Mouse (Mus musculus) kidney, postnatal 0 days (tissue): ENCODE results near the gene H2al1j. TPM values are rescaled to one million over a fixed set of nuclear protein-coding genes. Genes with fewer than 3 reads are reported as not detected.
"Not testable (repeated sequence)": the region's sequence is repeated elsewhere in the genome, so short reads cannot be mapped to it uniquely, and the experiment has no call there.

Experiments used
- ATAC-seq: fragments of 200-750 bp; cut with Nextera tagmentation; replicated peaks from 2 replicates; pipeline ENCODE4 v1.8.0; 2017; ENCODE audit warnings: low read depth, moderate number of reproducible peaks, moderate TSS enrichment, moderate library complexity; ENCODE audit not compliant: low FRiP score
- DNase-seq: peaks from one replicate; pipeline ENCODE4 v3.0.0-alpha.2; 2016; ENCODE audit warnings: low spot score
- H3K27ac ChIP-seq: fragments of 300-500 bp; sonication (generic); 2 replicates; pipeline ENCODE4 v1.5.1; 2014; ENCODE audit warnings: mild to moderate bottlenecking
- H3K27me3 ChIP-seq: fragments of 300-500 bp; sonication (generic); 2 replicates; pipeline ENCODE4 v1.6.1; 2014; ENCODE audit warnings: low read length, mixed read lengths; ENCODE audit not compliant: insufficient read depth
- H3K36me3 ChIP-seq: fragments of 300-500 bp; sonication (generic); 2 replicates; pipeline ENCODE4 v1.6.1; 2014; ENCODE audit warnings: low read length, mixed read lengths; ENCODE audit not compliant: insufficient read depth
- H3K4me1 ChIP-seq: fragments of 300-500 bp; sonication (generic); replicated peaks from 2 replicates; pipeline ENCODE4 v1.6.1; 2014; ENCODE audit warnings: antibody characterized with exemption, low read length, mixed read lengths; ENCODE audit not compliant: insufficient read depth
- H3K4me2 ChIP-seq: fragments of 300-500 bp; sonication (generic); 2 replicates; pipeline ENCODE4 v1.6.1; 2014; ENCODE audit warnings: mild to moderate bottlenecking, low read length, moderate library complexity, mixed read lengths
- H3K4me3 ChIP-seq: fragments of 300-500 bp; sonication (generic); replicated peaks from 2 replicates; pipeline ENCODE4 v1.5.1; 2014; ENCODE audit warnings: low read depth, low read length
- H3K9ac ChIP-seq: fragments of 300-500 bp; sonication (generic); 2 replicates; pipeline ENCODE4 v1.6.1; 2014; ENCODE audit warnings: low read depth, low read length
- H3K9me3 ChIP-seq: fragments of 300-500 bp; sonication (generic); replicated peaks from 2 replicates; pipeline ENCODE4 v1.6.1; 2016; ENCODE audit warnings: low read length, inconsistent platforms, mixed read lengths
- CTCF ChIP-seq: IDR thresholded peaks from 2 replicates; pipeline ENCODE4 v1.5.1; 2016; ENCODE audit warnings: antibody characterized with exemption, low read depth, mild to moderate bottlenecking, moderate library complexity
- WGBS: fragments of 180-500 bp; shearing (Covaris S2); extraction: QIAGEN DNeasy Blood & Tissue Kit; methylation state at CpG from one replicate; pipeline ENCODE4 v1.1.7; 2014; 5-methylcytosine and 5-hydroxymethylcytosine counted together
- polyA plus RNA-seq: library from polyadenylated mRNA; unstranded; fragments of >200 nt; fragmentation: Nextera tagmentation; extraction: Ambion mirVana; gene quantifications from 2 replicates; pipeline ENCODE4 v1.2.1, GENCODE M21; 2015

H2al1j gene
- polyA plus RNA-seq, 1 experiment from 2014 or later: not detected

- WGBS: no CpG with 5 or more reads among the region's 6 CpGs
- H3K36me3 ChIP-seq, H3K4me2 ChIP-seq, H3K9me3 ChIP-seq, DNase-seq, H3K27ac ChIP-seq, H3K27me3 ChIP-seq, H3K4me3 ChIP-seq, ATAC-seq, H3K4me1 ChIP-seq, H3K9ac ChIP-seq: not testable (repeated sequence)
These were observed 12.8 kb upstream of the H2al1j start, which contains the start of gene H2al1f for GRCm38 (mm10) chrX:11314858-11315257. TSS of gene H2al1f (plus strand) at chrX:11315158.

GRCm38 (mm10) chrX:11317956-11318355 lies 9.7 kb upstream of the H2al1j start, which contains the start of gene H2al1g:
TSS of gene H2al1g (plus strand) at chrX:11318256.
- ATAC-seq, H3K36me3 ChIP-seq, H3K4me3 ChIP-seq, H3K27ac ChIP-seq, H3K9ac ChIP-seq, H3K9me3 ChIP-seq, DNase-seq, H3K4me2 ChIP-seq, H3K4me1 ChIP-seq, H3K27me3 ChIP-seq: not testable (repeated sequence)
- no CpG with 5 or more reads among the region's 3 CpGs for WGBS

- H3K9me3 ChIP-seq, H3K4me2 ChIP-seq, H3K9ac ChIP-seq, H3K4me3 ChIP-seq, H3K27ac ChIP-seq, H3K4me1 ChIP-seq, H3K27me3 ChIP-seq, DNase-seq, ATAC-seq, H3K36me3 ChIP-seq: not testable (repeated sequence)
- WGBS: no CpG with 5 or more reads among the region's 6 CpGs
These were observed 6.4 kb upstream of the H2al1j start, which contains the start of gene H2al1h for GRCm38 (mm10) chrX:11321192-11321591. TSS of gene H2al1h (plus strand) at chrX:11321492.

- not testable (repeated sequence) for H3K27ac ChIP-seq, ATAC-seq, H3K9ac ChIP-seq, H3K4me2 ChIP-seq, H3K36me3 ChIP-seq, H3K9me3 ChIP-seq, DNase-seq, H3K4me3 ChIP-seq, H3K27me3 ChIP-seq, H3K4me1 ChIP-seq
- 100% methylated on average over 3 of the region's 5 CpGs for WGBS
These were observed 3.3 kb upstream of the H2al1j start, which contains the start of gene H2al1i for GRCm38 (mm10) chrX:11324359-11324758. TSS of gene H2al1i (plus strand) at chrX:11324659.

- H3K4me2 ChIP-seq: no peak overlapping the region
- TF ChIP-seq CTCF: no peak
- H3K4me1 ChIP-seq: no peaks in the 10 kb centered on the region
- no peak overlapping the region for H3K4me3 ChIP-seq
- WGBS: 76% methylated on average over 9 of the region's 9 CpGs
- no peaks in the 10 kb centered on the region for H3K36me3 ChIP-seq
- H3K27me3 ChIP-seq: no peaks in the 10 kb centered on the region
- H3K9me3 ChIP-seq: no peaks in the 10 kb centered on the region
- no peak overlapping the region for H3K27ac ChIP-seq
- no peak overlapping the region for H3K9ac ChIP-seq
- ATAC-seq: no peak
- no peak for DNase-seq
These were observed 18.1 kb downstream of the H2al1j start for GRCm38 (mm10) chrX:11345762-11346161.

- WGBS: 92% methylated on average over 3 of the region's 3 CpGs
- DNase-seq (no peak), ATAC-seq (no peak)
- Histone ChIP-seq H3K4me1 (no peaks in the 10 kb centered on the region), H3K4me2 (no peak overlapping the region), H3K27ac (no peak overlapping the region), H3K27me3 (no peaks in the 10 kb centered on the region), H3K9me3 (no peaks in the 10 kb centered on the region), H3K4me3 (no peak overlapping the region), H3K9ac (no peak overlapping the region), H3K36me3 (no peaks in the 10 kb centered on the region)
- TF ChIP-seq CTCF: no peak
These were observed 19.1 kb downstream of the H2al1j start for GRCm38 (mm10) chrX:11346756-11347155.

- Histone ChIP-seq H3K27me3 (no peaks in the 10 kb centered on the region), H3K4me1 (no peaks in the 10 kb centered on the region), H3K9ac (no peak overlapping the region), H3K9me3 (no peaks in the 10 kb centered on the region), H3K36me3 (no peaks in the 10 kb centered on the region), H3K4me3 (no peak overlapping the region), H3K4me2 (no peak overlapping the region), H3K27ac (no peak overlapping the region)
- TF ChIP-seq CTCF: no peak
- ATAC-seq (no peak), DNase-seq (no peak)
- 82% methylated on average over 6 of the region's 6 CpGs for WGBS
These were observed 33.2 kb downstream of the H2al1j start for GRCm38 (mm10) chrX:11360823-11361222.
